Mouse (Mus musculus): ENCODE measurements around the gene Coq4. TPM values are rescaled to one million over a fixed set of nuclear protein-coding genes. Genes with fewer than 3 reads are reported as not detected.

The Coq4 gene
- total RNA-seq, 2 experiments from 2014 or later: 12.5 to 17.4 TPM

DNA sequence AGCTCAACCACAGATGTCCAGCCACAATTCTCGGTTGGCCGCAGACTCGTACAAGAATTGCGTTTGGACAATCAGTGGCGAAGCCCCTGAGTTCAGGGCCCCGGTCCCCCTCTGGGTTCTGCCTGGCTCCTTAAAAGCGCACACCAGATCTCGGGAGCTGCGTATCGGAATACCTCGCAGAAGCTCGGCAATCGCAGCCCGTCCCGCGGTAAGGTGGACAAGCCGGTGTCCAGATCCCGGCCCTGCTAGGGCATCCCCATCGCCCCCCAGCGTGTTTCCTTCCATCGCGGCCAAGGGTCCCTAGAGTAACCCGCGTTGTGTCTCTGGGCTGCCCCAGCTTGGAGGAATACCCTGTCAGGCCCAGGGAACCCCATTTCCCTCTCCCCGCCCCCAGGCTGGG lies 58.3 kb downstream of the Coq4 start:
- no peak for ATAC-seq (replicated peaks; ENCODE audit: poor library complexity)

DNA sequence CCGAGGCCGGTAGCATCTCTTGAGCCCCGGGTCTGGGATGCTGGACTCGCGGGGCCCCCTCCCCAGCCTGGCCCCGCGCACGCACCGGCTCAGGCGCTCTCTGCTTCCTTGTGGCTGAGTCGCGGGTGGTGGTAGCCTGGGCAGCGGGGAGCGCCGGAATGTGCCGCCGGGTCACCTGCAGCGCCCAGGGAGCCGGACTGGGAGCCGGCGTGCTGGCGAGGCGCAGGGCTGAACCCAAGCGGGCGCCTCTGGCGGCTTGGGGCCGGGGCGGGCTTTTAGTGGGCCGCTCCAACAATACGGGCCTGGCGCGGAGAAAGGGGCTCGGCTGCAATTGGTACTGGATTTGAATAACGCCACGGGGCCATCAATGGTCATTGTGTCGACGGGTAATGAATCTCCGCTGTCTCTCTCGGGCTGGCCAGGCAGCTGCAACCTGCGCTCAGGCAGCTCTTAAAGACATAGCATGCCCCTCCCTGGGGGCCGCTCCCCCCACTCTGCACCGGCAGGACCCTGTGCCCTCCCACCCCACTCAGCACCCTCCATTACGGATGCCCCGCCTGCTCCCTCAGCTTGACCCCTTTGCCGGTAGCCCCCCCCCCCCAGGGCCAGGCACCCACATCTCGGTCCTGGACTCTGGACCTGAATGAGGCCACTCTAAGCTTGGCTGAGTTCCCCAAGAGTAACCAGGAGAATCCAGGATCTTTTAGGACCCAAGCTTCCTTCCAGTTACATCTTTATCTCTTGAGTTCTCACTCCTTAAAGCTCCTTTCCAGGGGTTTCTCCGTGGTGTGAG lies 59.0 kb downstream of the Coq4 start:
- no peak for ATAC-seq (replicated peaks; ENCODE audit: poor library complexity)

- ATAC-seq (replicated peaks; ENCODE audit: poor library complexity): no peak
Observed at GRCm38 (mm10) chr2:29846911-29847310, 59.6 kb downstream of the Coq4 start.

Other genes starting within 250 kb of the Coq4 start
- gene Rapgef1, start 167.8 kb upstream of the Coq4 start, total RNA-seq (2015): 19.4 and 21.7 TPM in 2 replicates
- gene Rapgef1, start 167.8 kb upstream of the Coq4 start, total RNA-seq (2017): 22.9 and 24.9 TPM in 2 replicates
- not detected in 2 replicates for gene Gm13420, start 35.8 kb upstream of the Coq4 start, total RNA-seq (2015)
- not detected in 2 replicates for gene Gm13420, start 35.8 kb upstream of the Coq4 start, total RNA-seq (2017)
- not detected in 2 replicates for gene Gm13547, start 28.2 kb upstream of the Coq4 start, total RNA-seq (2015)
- not detected in 2 replicates for gene Gm13547, start 28.2 kb upstream of the Coq4 start, total RNA-seq (2017)
- gene Trub2, start 1.0 kb downstream of the Coq4 start, total RNA-seq (2015): 17.4 and 22.9 TPM in 2 replicates
- 46.2 and 57.1 TPM in 2 replicates for gene Trub2, start 1.0 kb downstream of the Coq4 start, total RNA-seq (2017)
- 4.2 and 5.5 TPM in 2 replicates for gene Slc27a4, start 15.1 kb downstream of the Coq4 start, total RNA-seq (2015)
- 6.8 and 7.2 TPM in 2 replicates for gene Slc27a4, start 15.1 kb downstream of the Coq4 start, total RNA-seq (2017)
- 12.7 and 13.7 TPM in 2 replicates for gene Urm1, start 32.6 kb downstream of the Coq4 start, total RNA-seq (2015)
- 15.8 and 20.5 TPM in 2 replicates for gene Urm1, start 32.6 kb downstream of the Coq4 start, total RNA-seq (2017)
- 13.0 and 13.9 TPM in 2 replicates for gene Cercam, start 81.7 kb downstream of the Coq4 start, total RNA-seq (2015)
- 7.7 and 10.8 TPM in 2 replicates for gene Cercam, start 81.7 kb downstream of the Coq4 start, total RNA-seq (2017)
- gene Odf2, start 101.7 kb downstream of the Coq4 start, total RNA-seq (2015): 34.4 and 47.6 TPM in 2 replicates
- gene Odf2, start 101.7 kb downstream of the Coq4 start, total RNA-seq (2017): 81.5 and 107 TPM in 2 replicates
- gene Gle1, start 147.9 kb downstream of the Coq4 start, total RNA-seq (2015): 24.7 and 29.2 TPM in 2 replicates
- gene Gle1, start 147.9 kb downstream of the Coq4 start, total RNA-seq (2017): 58.0 and 92.2 TPM in 2 replicates
- gene Sptan1, start 178.1 kb downstream of the Coq4 start, total RNA-seq (2015): 45.3 and 52.5 TPM in 2 replicates
- gene Sptan1, start 178.1 kb downstream of the Coq4 start, total RNA-seq (2017): 90.5 and 106 TPM in 2 replicates

All from megakaryocyte progenitor cell, adult 5-6 weeks (primary cell).